Mouse (Mus musculus): Measurements from ENCODE around the gene Selplg. TPM values are rescaled to one million over a fixed set of nuclear protein-coding genes. Genes with fewer than 3 reads are reported as not detected.

Selplg gene
- total RNA-seq, 2 experiments from 2014 or later, result 25.7 to 28.3 TPM

GRCm38 (mm10) chr5:113852463-113852862 is 20.0 kb upstream of the Selplg start:
- Histone ChIP-seq H3K27ac (no peak overlapping the region), H3K4me3 (no peak overlapping the region)
- DNase-seq (ENCODE audit: extremely low spot score in 1 of 2, low spot score in 2 of 2), result no peak
- intact Hi-C loops (cut with DNase I), result no loop called here
- TF ChIP-seq CTCF (IDR thresholded peaks at IDR 0.05), result no peak

- Histone ChIP-seq H3K4me3 (no peak overlapping the region), H3K27ac (no peak overlapping the region)
- intact Hi-C loops (cut with DNase I), result no loop called here
- no peak for TF ChIP-seq CTCF (IDR thresholded peaks at IDR 0.05)
- DNase-seq (ENCODE audit: extremely low spot score in 1 of 2, low spot score in 2 of 2), result no peak
These were observed 18.3 kb upstream of the Selplg start for GRCm38 (mm10) chr5:113850680-113851230.

GRCm38 (mm10) chr5:113847636-113848035 is 15.2 kb upstream of the Selplg start:
- no peak for DNase-seq (ENCODE audit: extremely low spot score in 1 of 2, low spot score in 2 of 2)
- intact Hi-C loops (cut with DNase I), result no loop called here
- Histone ChIP-seq H3K4me3 (no peak overlapping the region), H3K27ac (no peak overlapping the region)
- no peak; the same call in 1 of the 2 replicates for TF ChIP-seq CTCF (IDR thresholded peaks at IDR 0.05)

DNA sequence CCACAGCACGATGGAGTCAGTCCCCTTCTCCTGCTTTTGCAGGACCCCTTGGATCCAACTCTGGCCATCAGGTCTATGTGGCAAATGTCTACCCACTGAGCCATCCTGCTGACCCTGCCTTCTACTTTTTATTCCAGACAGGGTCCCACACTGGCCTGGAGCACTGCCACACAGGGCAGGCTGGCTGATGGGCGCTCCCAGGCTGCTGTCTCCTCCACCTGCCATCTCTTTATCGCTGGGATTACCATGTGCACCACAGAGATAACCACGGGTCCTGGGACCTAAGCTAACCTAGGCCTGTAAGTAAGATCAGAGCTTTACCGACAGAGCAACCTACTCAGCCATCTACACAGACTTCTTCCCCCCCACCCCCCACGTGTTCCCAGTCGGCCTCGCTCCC is 14.2 kb upstream of the Selplg start:
- Histone ChIP-seq H3K27ac (no peak overlapping the region), H3K4me3 (no peak overlapping the region)
- TF ChIP-seq CTCF (IDR thresholded peaks at IDR 0.05), result no peak
- intact Hi-C loops (cut with DNase I), result no loop called here
- DNase-seq (ENCODE audit: extremely low spot score in 1 of 2, low spot score in 2 of 2), result no peak

DNA sequence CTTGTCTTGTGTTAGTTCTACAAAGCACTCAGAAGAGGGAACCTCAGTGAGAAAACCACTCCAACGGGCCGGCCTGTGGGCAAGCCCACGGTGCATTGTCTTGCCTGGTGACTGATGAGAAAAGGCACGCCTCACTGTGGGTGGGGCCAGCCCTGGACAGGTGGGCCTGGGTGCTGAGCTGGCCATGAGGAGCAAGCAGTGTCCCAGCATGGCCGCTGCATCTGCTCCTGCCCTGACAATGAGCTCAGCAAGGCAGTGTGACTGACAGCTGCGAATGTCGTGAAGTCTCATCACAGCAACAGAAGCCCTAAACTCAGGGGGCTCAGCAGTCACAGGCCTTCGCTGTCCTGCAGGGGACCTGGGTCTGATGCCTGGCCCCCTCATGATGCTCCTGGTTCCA is 13.2 kb upstream of the Selplg start:
- Histone ChIP-seq H3K4me3 (no peak overlapping the region), H3K27ac (no peak overlapping the region)
- TF ChIP-seq CTCF (IDR thresholded peaks at IDR 0.05), result no peak
- intact Hi-C loops (cut with DNase I), result no loop called here
- no peak for DNase-seq (ENCODE audit: extremely low spot score in 1 of 2, low spot score in 2 of 2)

GRCm38 (mm10) chr5:113844721-113845120 is 12.3 kb upstream of the Selplg start:
- peak; percentile 63 to 75 for DNase-seq (ENCODE audit: extremely low spot score in 1 of 2, low spot score in 2 of 2)
- Histone ChIP-seq H3K4me3 (no peak overlapping the region), H3K27ac (peak overlapping the region; percentile 47)
- TF ChIP-seq CTCF (IDR thresholded peaks at IDR 0.05), result peak; percentile 85
- intact Hi-C loops (cut with DNase I), result loop anchor here (1.0 kb wide), 1 partner anchor 71 kb away; no protein-coding TSS in a partner anchor

DNA sequence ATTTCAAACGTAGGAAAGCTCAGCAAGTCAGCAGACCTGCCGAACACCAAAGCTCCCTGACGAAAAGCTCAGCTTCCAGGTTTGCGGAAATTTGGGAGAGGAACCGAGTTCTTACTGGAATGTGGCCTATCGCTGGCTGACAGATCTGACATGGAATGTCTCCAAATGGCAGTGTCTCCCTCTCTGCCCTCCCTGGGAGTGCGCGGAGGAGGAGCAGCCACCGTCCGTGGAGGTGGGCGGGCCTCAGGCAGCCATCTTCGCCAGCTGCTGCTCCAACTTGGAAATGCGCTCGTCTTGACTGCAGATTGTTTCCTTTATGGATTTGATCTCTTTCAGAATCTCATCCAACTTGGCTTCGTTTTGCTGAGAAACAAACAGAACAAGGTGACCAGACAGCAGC is 11.7 kb upstream of the Selplg start:
- peak; percentile 35 to 39 for DNase-seq (ENCODE audit: extremely low spot score in 1 of 2, low spot score in 2 of 2)
- Histone ChIP-seq H3K4me3 (no peak overlapping the region), H3K27ac (peak overlapping the region; percentile 47)
- TF ChIP-seq CTCF (IDR thresholded peaks at IDR 0.05), result no peak
- intact Hi-C loops (cut with DNase I), result loop anchor here (1.0 kb wide), 1 partner anchor 71 kb away; no protein-coding TSS in a partner anchor

DNA sequence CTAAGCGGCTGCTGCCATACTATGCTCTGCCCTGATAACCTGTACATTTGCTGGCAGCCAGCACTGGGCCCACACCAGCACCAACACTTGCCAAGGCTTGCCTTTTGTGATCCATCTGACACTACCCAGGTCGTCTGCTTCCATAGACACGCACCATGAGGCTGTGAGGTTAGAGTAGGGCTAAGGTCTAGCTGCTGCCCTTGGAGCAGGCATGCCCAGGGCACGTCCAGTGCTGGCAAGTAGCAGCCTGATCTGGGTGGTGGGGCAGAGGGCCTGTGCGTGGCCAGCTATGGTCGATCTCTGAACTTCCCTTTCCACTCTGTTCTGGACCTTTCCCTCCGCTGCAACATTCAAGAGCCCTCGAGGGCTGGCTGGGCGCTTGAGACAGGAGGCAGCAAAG is 10.5 kb upstream of the Selplg start:
- Histone ChIP-seq H3K27ac (peak overlapping the region; percentile 50), H3K4me3 (no peak overlapping the region)
- intact Hi-C loops (cut with DNase I), result no loop called here
- DNase-seq (ENCODE audit: extremely low spot score in 1 of 2, low spot score in 2 of 2), result no peak
- TF ChIP-seq CTCF (IDR thresholded peaks at IDR 0.05), result no peak

- H3K27ac ChIP-seq, result peak overlapping the region; percentile 50
- TF ChIP-seq CTCF (IDR thresholded peaks at IDR 0.05), result no peak
- no peak for DNase-seq (ENCODE audit: extremely low spot score in 1 of 2, low spot score in 2 of 2)
- no peak overlapping the region for H3K4me3 ChIP-seq
- intact Hi-C loops (cut with DNase I), result no loop called here
These were observed 9.8 kb upstream of the Selplg start for GRCm38 (mm10) chr5:113842244-113842643.

GRCm38 (mm10) chr5:113841243-113842225 is 9.1 kb upstream of the Selplg start:
- no peak for DNase-seq (ENCODE audit: extremely low spot score in 1 of 2, low spot score in 2 of 2)
- no peak for TF ChIP-seq CTCF (IDR thresholded peaks at IDR 0.05)
- H3K27ac ChIP-seq, result peak overlapping the region; percentile 50; the same call in 1 of the 2 replicates
- no peak overlapping the region for H3K4me3 ChIP-seq
- intact Hi-C loops (cut with DNase I), result no loop called here

- no peak for DNase-seq (ENCODE audit: extremely low spot score in 1 of 2, low spot score in 2 of 2)
- Histone ChIP-seq H3K4me3 (no peak overlapping the region), H3K27ac (no peak overlapping the region)
- TF ChIP-seq CTCF (IDR thresholded peaks at IDR 0.05), result no peak
- intact Hi-C loops (cut with DNase I), result no loop called here
These were observed 8.0 kb upstream of the Selplg start for GRCm38 (mm10) chr5:113840443-113840842.

DNA sequence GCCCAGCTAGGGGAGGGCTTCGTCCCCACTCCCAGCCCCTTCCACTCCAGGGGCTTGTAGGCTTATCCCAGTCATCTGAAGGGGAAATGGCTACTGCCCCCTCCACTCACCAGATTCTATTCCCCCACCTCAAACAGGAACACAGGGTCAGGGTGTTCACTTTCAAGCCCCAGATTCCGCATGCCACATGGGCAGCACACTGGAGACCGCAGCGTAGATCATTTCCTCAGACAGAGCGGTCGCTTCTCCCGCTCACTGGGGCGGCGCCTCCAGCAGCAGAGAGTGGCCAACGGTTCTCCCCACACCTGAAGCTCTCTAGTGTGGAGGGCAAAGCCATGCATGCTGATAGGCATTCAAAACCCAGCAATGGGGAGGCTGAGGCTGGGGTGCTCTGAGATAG is 4.5 kb upstream of the Selplg start:
- Histone ChIP-seq H3K27ac (no peak overlapping the region), H3K4me3 (no peak overlapping the region)
- DNase-seq (ENCODE audit: extremely low spot score in 1 of 2, low spot score in 2 of 2), result no peak
- intact Hi-C loops (cut with DNase I), result no loop called here
- TF ChIP-seq CTCF (IDR thresholded peaks at IDR 0.05), result no peak

Measured in left cerebral cortex, adult 2 months (tissue).